Comparison of ENCODE assay signal across 24 mouse cellular contexts in the genomic region with DNA sequence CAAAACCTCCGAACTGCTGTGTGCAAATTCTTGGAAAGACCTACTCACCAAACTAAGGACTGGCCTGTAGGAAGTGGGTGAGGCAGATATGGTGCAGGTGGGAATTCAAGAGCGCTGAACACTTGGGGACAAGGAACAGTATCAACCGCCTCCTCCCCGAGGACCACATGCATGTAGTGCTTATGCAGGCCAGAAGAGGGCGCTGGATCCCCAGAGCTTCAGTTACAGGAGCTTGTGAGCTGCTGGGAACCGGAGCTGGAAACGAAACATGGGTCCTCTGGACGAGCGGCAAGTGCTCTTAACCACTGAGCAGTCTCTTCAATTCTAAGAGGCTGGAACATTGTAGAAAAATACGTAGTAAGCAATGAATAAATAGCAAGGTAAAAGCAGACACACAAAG.
A peak's percentile ranks its signal among the peaks of the same experiment; 100 is the strongest.
DNase-seq lines count a peak whose midpoint lies in the region; ATAC-seq and TF ChIP-seq lines count a peak whose summit lies in the region.
"Had no signal": no experiment of that assay in that cellular context is flagged by ENCODE, and none has a peak within 500 bp of the region (broad histone marks: within the 10 kb centered on the region; RNA-seq: fewer than 3 reads in every experiment).

No protein-coding gene starts in this region.

- TF ChIP-seq CTCF in left cerebral cortex, adult 2 months (IDR thresholded peaks at IDR 0.05) = peak; percentile 1; the same call in 1 of the 2 replicates
- peak; percentile 90; the same call in 1 of the 2 replicates for TF ChIP-seq CTCF in testis, adult 2 months (IDR thresholded peaks at IDR 0.05; ENCODE audit: control insufficient read depth, insufficient read depth, insufficient replicate concordance, low read depth, low read length)

- H3K27me3 ChIP-seq in testis, adult 2 months (ENCODE audit: control insufficient read depth, insufficient read depth, low read length) = no peaks in the 10 kb centered on the region
- H3K27me3 ChIP-seq: embryonic facial prominence, embryonic 12.5 days; embryonic facial prominence, embryonic 15.5 days; heart, embryonic 13.5 days; hindbrain, embryonic 15.5 days had no signal

- no peaks in the 10 kb centered on the region for H3K36me3 ChIP-seq in testis, adult 2 months (ENCODE audit: control insufficient read depth, insufficient read depth, low read length)
- H3K36me3 ChIP-seq: embryonic facial prominence, embryonic 12.5 days; embryonic facial prominence, embryonic 15.5 days; heart, embryonic 13.5 days; hindbrain, embryonic 15.5 days had no signal

- no peak for ATAC-seq in megakaryocyte progenitor cell, adult 5-6 weeks (replicated peaks; ENCODE audit: poor library complexity)
- ATAC-seq: CD4-positive, CD25-positive, alpha-beta regulatory T cell, adult 4 months; forebrain, embryonic 14.5 days; forebrain, postnatal 0 days had no signal

- intact Hi-C loops in left cerebral cortex, adult 2 months (cut with DNase I) = no loop called here
- intact Hi-C loops in left cerebral cortex, postnatal 14 days (cut with DNase I) = no loop called here

- no peak for TF ChIP-seq POLR2A in testis, adult 2 months (IDR thresholded peaks at IDR 0.05; ENCODE audit: control insufficient read depth, low read depth, low read length)

- H3K4me1 ChIP-seq in testis, adult 2 months (ENCODE audit: control insufficient read depth, insufficient read depth, low read length) = peaks cover 9% of the 10 kb centered on the region
- H3K4me1 ChIP-seq: embryonic facial prominence, embryonic 12.5 days; embryonic facial prominence, embryonic 15.5 days; heart, embryonic 13.5 days; hindbrain, embryonic 15.5 days had no signal

- DNase-seq in left cerebral cortex, adult 2 months (ENCODE audit: extremely low spot score in 1 of 2, low spot score in 2 of 2) = no peak
- DNase-seq in left cerebral cortex, postnatal 14 days (ENCODE audit: low spot score in 2 of 2) = no peak
- DNase-seq in testis, postnatal 10 days (ENCODE audit: low spot score) = no peak
- DNase-seq in ES-CJ7 (ENCODE audit: low read depth, low spot score) = peak; percentile 38
- DNase-seq in testis, postnatal 14 days (ENCODE audit: low spot score) = peak; percentile 41
- DNase-seq in frontal cortex, postnatal 25 days (ENCODE audit: low spot score in 2 of 2) = no peak
- DNase-seq: adrenal gland, postnatal 10 days; adrenal gland, postnatal 36 days; cerebellum, adult 18-20 months; cerebellum, adult 9-11 months; cerebellum, postnatal 25 days; forebrain, postnatal 0 days; gastrocnemius, postnatal 25 days; heart, adult 18-20 months; heart, postnatal 14 days; heart, postnatal 4 days had no signal

- no peak overlapping the region for H3K4me3 ChIP-seq in left cerebral cortex, adult 2 months
- H3K4me3 ChIP-seq in testis, adult 2 months (ENCODE audit: control insufficient read depth, low read depth, low read length) = no peak overlapping the region; the same call in 1 of the 2 replicates
- H3K4me3 ChIP-seq: embryonic facial prominence, embryonic 12.5 days; embryonic facial prominence, embryonic 15.5 days; heart, embryonic 13.5 days; hindbrain, embryonic 15.5 days had no signal

- no peak overlapping the region for H3K27ac ChIP-seq in left cerebral cortex, adult 2 months
- H3K27ac ChIP-seq in testis, adult 2 months (ENCODE audit: control insufficient read depth, insufficient read depth, low read depth, low read length) = no peak overlapping the region
- H3K27ac ChIP-seq: embryonic facial prominence, embryonic 12.5 days; embryonic facial prominence, embryonic 15.5 days; heart, embryonic 13.5 days; hindbrain, embryonic 15.5 days had no signal

Comparison
In these comparisons a context has a peak if more than half of its experiments do, and no peak if none do; other contexts are left out.
1. DNase-seq: peak in ES-CJ7 (single experiment) and testis, postnatal 14 days (single experiment); none in left cerebral cortex, adult 2 months (0 of 2), left cerebral cortex, postnatal 14 days (0 of 2), testis, postnatal 10 days (single experiment) and frontal cortex, postnatal 25 days (0 of 2).